Comparison of ENCODE assay signal across 7 mouse cellular contexts in genomic region chr19:46762291-46762991, GRCm38 (mm10). TPM values are rescaled to one million over a fixed set of nuclear protein-coding genes. Genes with fewer than 3 reads are reported as not detected.
DNase-seq lines count a peak whose midpoint lies in the region; ATAC-seq and TF ChIP-seq lines count a peak whose summit lies in the region.

No protein-coding gene starts in this region.

- no peaks in the 10 kb centered on the region for H3K9me3 ChIP-seq in forebrain, embryonic 13.5 days (replicated peaks)
- 0 out of 2 replicates have a peak, but pooled peaks cover under 1% of the 10 kb centered on the region for H3K9me3 ChIP-seq in hindbrain, embryonic 16.5 days (ENCODE audit: control insufficient read depth, low read length)
- H3K9me3 ChIP-seq in midbrain, embryonic 13.5 days = no peaks in the 10 kb centered on the region

- no peaks in the 10 kb centered on the region for H3K36me3 ChIP-seq in forebrain, embryonic 13.5 days (ENCODE audit: poor library complexity, severe bottlenecking)
- no peaks in the 10 kb centered on the region for H3K36me3 ChIP-seq in hindbrain, embryonic 16.5 days (ENCODE audit: control insufficient read depth, insufficient read depth, low read length)
- no peaks in the 10 kb centered on the region for H3K36me3 ChIP-seq in midbrain, embryonic 13.5 days
- H3K36me3 ChIP-seq in spleen, adult 2 months (ENCODE audit: control insufficient read depth, insufficient read depth, low read length) = no peaks in the 10 kb centered on the region

- peak; percentile 22 for DNase-seq in Muller cell, postnatal 12 days (ENCODE audit: inconsistent ontology term)
- DNase-seq in brain, embryonic 14.5 days (ENCODE audit: low read depth) = peak; percentile 39
- DNase-seq in left cerebral cortex, postnatal 14 days (ENCODE audit: low spot score in 2 of 2) = peak; percentile 28 to 36
- DNase-seq in spleen, adult 2 months (ENCODE audit: low read depth in 1 of 2, low spot score in 2 of 2) = peak in 1 of 2 experiments; percentile 11

- intact Hi-C loops in left cerebral cortex, postnatal 14 days (cut with DNase I) = loop anchor here (5.0 kb wide), 2 partner anchors 40 to 230 kb away; no protein-coding TSS in a partner anchor

- peak overlapping the region; percentile 76 for H3K27ac ChIP-seq in forebrain, embryonic 13.5 days
- H3K27ac ChIP-seq in hindbrain, embryonic 16.5 days (ENCODE audit: low read depth, low read length) = peak overlapping the region; percentile 96
- peak overlapping the region; percentile 95 for H3K27ac ChIP-seq in midbrain, embryonic 13.5 days
- H3K27ac ChIP-seq in spleen, adult 2 months (ENCODE audit: insufficient read depth, low read length) = no peak overlapping the region; the same call in 1 of the 2 replicates

- ATAC-seq in forebrain, embryonic 13.5 days = no peak
- no peak for ATAC-seq in hindbrain, embryonic 16.5 days
- ATAC-seq in midbrain, embryonic 13.5 days = no peak

- H3K4me2 ChIP-seq in forebrain, embryonic 13.5 days = peak overlapping the region; percentile 99
- peak overlapping the region; percentile 75 for H3K4me2 ChIP-seq in hindbrain, embryonic 16.5 days (ENCODE audit: low read length)
- peak overlapping the region; percentile 86 for H3K4me2 ChIP-seq in midbrain, embryonic 13.5 days (replicated peaks)

- no peak for TF ChIP-seq CTCF in brain, embryonic 14.5 days (IDR thresholded peaks at IDR 0.05; ENCODE audit: borderline replicate concordance, extremely low read depth, insufficient read depth, insufficient read length)
- TF ChIP-seq CTCF in spleen, adult 2 months (IDR thresholded peaks at IDR 0.05; ENCODE audit: extremely low read depth, insufficient read depth, insufficient read length, insufficient replicate concordance) = no peak

- H3K4me1 ChIP-seq in forebrain, embryonic 13.5 days = peaks cover 33% of the 10 kb centered on the region
- peaks cover 27% of the 10 kb centered on the region for H3K4me1 ChIP-seq in hindbrain, embryonic 16.5 days (ENCODE audit: control insufficient read depth, insufficient read depth, low read depth, low read length)
- peaks cover 40% of the 10 kb centered on the region for H3K4me1 ChIP-seq in midbrain, embryonic 13.5 days (replicated peaks)
- H3K4me1 ChIP-seq in spleen, adult 2 months (ENCODE audit: control insufficient read depth, insufficient read depth, insufficient read length) = peaks cover 6% of the 10 kb centered on the region

- H3K27me3 ChIP-seq in forebrain, embryonic 13.5 days = peaks cover 40% of the 10 kb centered on the region
- no peaks in the 10 kb centered on the region; the same call in 1 of the 2 replicates for H3K27me3 ChIP-seq in hindbrain, embryonic 16.5 days (replicated peaks; ENCODE audit: control insufficient read depth, insufficient read depth, low read length)
- peaks cover 28% of the 10 kb centered on the region for H3K27me3 ChIP-seq in midbrain, embryonic 13.5 days
- peaks cover 8% of the 10 kb centered on the region for H3K27me3 ChIP-seq in spleen, adult 2 months (ENCODE audit: control insufficient read depth, insufficient read depth, low read length)

- H3K4me3 ChIP-seq in forebrain, embryonic 13.5 days = peak overlapping the region; percentile 85
- peak overlapping the region; percentile 91 for H3K4me3 ChIP-seq in hindbrain, embryonic 16.5 days (ENCODE audit: low read length)
- peak overlapping the region; percentile 86 for H3K4me3 ChIP-seq in midbrain, embryonic 13.5 days (replicated peaks)
- H3K4me3 ChIP-seq in spleen, adult 2 months (ENCODE audit: extremely low read depth, insufficient read depth, insufficient read length) = peak overlapping the region; percentile 94

- under 1% methylated on average over 50 of the region's 50 CpGs for WGBS in forebrain, embryonic 13.5 days
- under 1% methylated on average over 50 of the region's 50 CpGs for WGBS in hindbrain, embryonic 16.5 days
- WGBS in midbrain, embryonic 13.5 days = under 1% methylated on average over 50 of the region's 50 CpGs
- 4% methylated on average over 50 of the region's 50 CpGs for WGBS in spleen, adult 2 months

- TF ChIP-seq POLR2A in brain, embryonic 14.5 days (IDR thresholded peaks at IDR 0.05; ENCODE audit: borderline replicate concordance, extremely low read depth, insufficient read depth, insufficient read length, poor library complexity, severe bottlenecking) = no peak
- TF ChIP-seq POLR2A in spleen, adult 2 months (IDR thresholded peaks at IDR 0.05; ENCODE audit: low read depth, low read length) = no peak

- H3K9ac ChIP-seq in forebrain, embryonic 13.5 days = peak overlapping the region; percentile 81
- peak overlapping the region; percentile 95 for H3K9ac ChIP-seq in hindbrain, embryonic 16.5 days (ENCODE audit: low read depth, low read length)
- H3K9ac ChIP-seq in midbrain, embryonic 13.5 days (replicated peaks) = peak overlapping the region; percentile 80

RNA-seq across cellular contexts. Expression of gene Cnnm2, which starts 1.0 kb away (rescaled TPM):
- polyA plus RNA-seq in brain, embryonic 14.5 days (2012; rRNA removed) = 11.3 and 15.5 TPM in 2 replicates
- polyA plus RNA-seq in forebrain, embryonic 13.5 days (2015; fragmentation: Nextera tagmentation; extraction: Ambion mirVana) = 2.3 and 3.0 TPM in 2 replicates
- 5.8 and 6.6 TPM in 2 replicates for polyA plus RNA-seq in hindbrain, embryonic 16.5 days (2015; fragmentation: Nextera tagmentation; extraction: Ambion mirVana)
- 10 to 100 TPM; 35.6 to 36.1 TPM for total RNA-seq in left cerebral cortex, postnatal 14 days (2021)
- 4.4 and 7.5 TPM in 2 replicates for polyA plus RNA-seq in midbrain, embryonic 13.5 days (2015; fragmentation: Nextera tagmentation; extraction: Ambion mirVana)
- polyA plus RNA-seq in spleen, adult 2 months (2012; rRNA removed) = 5.5 and 7.7 TPM in 2 replicates

RNA-seq across cellular contexts. Expression of gene As3mt, which starts 55.2 kb away (rescaled TPM):
- 13.4 and 16.9 TPM in 2 replicates for polyA plus RNA-seq in brain, embryonic 14.5 days (2012; rRNA removed)
- polyA plus RNA-seq in forebrain, embryonic 13.5 days (2015; fragmentation: Nextera tagmentation; extraction: Ambion mirVana) = 16.6 and 18.0 TPM in 2 replicates
- polyA plus RNA-seq in hindbrain, embryonic 16.5 days (2015; fragmentation: Nextera tagmentation; extraction: Ambion mirVana) = 38.0 and 38.6 TPM in 2 replicates
- total RNA-seq in left cerebral cortex, postnatal 14 days (2021) = 10 to 100 TPM; 16.8 to 18.4 TPM
- polyA plus RNA-seq in midbrain, embryonic 13.5 days (2015; fragmentation: Nextera tagmentation; extraction: Ambion mirVana) = 32.6 and 34.2 TPM in 2 replicates
- polyA plus RNA-seq in spleen, adult 2 months (2012; rRNA removed) = 5.6 and 6.0 TPM in 2 replicates
